Mouse (Mus musculus): ENCODE measurements around the gene Filip1l.

Filip1l gene

DNA sequence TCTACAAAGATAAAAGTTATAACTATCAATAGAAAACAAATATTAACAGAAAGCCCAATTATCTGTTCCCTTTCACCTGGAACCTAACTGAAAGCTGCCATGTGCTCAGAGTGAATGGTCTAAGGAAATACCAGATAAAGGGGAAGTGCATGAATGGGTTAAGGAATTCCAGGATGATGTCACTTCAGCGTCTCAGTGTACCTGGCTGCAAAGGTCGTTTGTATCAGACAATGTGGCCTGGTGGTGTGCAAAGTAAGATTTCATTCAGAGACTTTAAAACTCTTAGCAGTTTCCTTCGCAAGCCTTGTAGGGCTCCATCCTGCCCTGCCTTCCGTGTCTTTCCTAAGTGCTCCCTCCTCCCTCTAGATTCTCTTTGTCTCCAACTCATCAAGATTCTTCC lies 80.3 kb downstream of the Filip1l start:
- DNase-seq (ENCODE audit: inconsistent age in 2 of 2, low spot score in 1 of 2), result no peak

DNA sequence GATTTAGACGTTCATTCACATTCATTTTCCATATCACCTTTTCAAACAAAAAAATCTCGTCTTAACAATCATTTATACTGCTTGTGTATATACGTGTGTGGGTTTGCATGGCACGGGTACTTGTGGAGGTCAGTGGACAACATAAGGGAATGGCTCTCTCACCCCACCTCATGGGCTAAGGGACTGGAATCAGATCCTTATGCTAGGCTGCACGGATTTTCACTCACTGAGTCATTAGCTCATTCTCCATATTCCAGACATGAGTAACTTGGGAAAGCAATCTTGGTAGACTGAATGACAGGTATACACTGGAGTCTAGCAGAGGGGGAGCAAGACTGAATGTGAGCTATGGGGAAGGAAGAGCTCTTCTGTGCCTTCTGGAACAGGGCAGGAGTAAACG lies 80.8 kb downstream of the Filip1l start:
- DNase-seq (ENCODE audit: inconsistent age in 2 of 2, low spot score in 1 of 2), result no peak

DNA sequence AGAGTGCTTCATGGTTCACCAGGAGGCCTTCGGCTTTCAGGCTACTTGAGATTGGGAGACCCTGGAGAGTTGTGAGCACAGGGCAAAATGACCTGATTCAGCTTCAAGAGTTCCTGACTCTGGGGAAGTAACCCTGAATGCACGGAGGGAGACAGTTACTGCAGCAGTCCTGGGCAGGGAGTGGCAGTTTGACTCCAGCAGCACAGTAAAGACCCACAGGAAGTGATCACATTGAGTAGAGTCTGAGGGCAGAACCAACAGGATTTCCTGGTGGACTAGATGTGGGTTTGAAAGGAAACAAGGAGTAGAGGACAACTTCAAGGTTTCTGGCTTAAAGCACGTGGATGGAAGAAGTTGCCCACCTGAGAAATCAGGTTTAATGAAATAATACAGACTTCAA lies 81.7 kb downstream of the Filip1l start:
- DNase-seq (ENCODE audit: inconsistent age in 2 of 2, low spot score in 1 of 2), result peak in 1 of 2 experiments; percentile 36

DNA sequence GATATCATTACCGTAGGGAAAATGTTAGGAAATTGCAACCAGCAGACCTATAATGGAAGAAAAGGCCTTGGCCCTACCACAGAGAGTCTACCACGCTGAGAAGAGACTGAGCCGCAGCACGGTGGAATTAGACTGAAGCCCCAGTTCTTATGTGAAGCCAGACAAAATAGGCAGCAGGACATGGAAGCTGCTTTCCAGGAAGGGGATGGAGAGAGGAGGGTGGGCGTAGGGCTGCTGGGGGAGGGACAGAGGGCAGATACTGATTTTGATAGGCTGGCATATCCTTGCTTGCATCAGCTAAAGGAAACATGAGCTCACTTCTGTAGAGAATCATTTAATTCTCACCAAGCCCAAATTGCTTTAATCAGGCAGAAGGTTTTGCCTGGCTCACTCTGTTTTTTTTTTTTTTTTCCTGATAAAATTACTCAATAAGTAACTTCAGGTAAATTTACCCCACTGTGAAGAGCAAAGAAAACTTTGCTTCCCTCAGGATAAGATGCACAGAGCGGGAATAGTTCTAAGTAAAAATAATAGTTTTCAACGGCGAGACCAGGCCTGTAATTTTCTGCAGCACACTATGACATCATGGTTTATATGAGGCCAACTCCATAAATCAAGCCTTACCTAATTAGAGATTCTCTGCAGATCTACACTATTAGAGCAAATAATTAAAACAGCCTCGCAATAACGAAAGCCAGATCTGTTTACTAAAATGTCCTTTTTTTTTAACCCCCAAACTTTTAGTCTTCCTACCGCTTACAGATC lies 84.8 kb downstream of the Filip1l start:
- peak in 1 of 2 experiments; percentile 38 for DNase-seq (ENCODE audit: inconsistent age in 2 of 2, low spot score in 1 of 2)

DNA sequence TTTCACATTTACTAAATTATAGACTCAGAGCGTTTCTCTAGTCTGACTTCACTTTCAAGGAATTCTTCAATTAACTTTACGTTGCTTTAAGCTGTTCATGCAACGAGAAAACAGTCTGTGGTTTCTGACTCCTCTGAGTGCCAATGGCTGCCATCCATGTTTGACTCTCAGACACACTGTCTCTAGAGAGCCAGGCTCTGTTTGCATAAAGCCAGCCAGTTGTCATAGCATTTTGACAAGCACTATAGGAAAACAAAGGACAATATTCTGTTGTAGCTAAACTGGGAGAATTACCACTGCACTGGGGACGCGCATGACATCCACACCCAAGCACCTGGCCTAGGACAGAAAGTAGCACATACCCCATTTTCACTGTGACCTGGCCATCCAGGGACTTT lies 85.4 kb downstream of the Filip1l start:
- DNase-seq (ENCODE audit: inconsistent age in 2 of 2, low spot score in 1 of 2), result no peak

DNA sequence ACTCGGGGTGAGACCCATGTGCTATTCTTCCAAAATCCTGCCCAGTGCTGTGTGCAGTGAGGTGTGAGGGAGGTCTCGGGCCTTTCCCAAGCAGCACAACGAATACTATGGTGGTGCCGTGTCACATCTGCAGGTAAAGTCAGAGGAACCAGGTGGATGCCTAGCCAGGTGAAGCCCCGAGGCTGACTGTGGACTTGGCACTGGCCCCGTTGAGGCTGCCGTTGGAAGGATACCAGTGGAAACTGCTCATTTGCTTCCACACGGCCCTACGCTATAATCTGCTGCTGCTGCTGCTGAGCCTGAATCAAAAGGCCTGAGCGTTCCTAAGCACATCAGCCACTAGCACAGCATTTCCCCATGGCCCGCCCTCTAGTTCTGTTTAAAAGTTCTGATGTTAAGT lies 86.3 kb downstream of the Filip1l start:
- no peak for DNase-seq (ENCODE audit: inconsistent age in 2 of 2, low spot score in 1 of 2)

DNA sequence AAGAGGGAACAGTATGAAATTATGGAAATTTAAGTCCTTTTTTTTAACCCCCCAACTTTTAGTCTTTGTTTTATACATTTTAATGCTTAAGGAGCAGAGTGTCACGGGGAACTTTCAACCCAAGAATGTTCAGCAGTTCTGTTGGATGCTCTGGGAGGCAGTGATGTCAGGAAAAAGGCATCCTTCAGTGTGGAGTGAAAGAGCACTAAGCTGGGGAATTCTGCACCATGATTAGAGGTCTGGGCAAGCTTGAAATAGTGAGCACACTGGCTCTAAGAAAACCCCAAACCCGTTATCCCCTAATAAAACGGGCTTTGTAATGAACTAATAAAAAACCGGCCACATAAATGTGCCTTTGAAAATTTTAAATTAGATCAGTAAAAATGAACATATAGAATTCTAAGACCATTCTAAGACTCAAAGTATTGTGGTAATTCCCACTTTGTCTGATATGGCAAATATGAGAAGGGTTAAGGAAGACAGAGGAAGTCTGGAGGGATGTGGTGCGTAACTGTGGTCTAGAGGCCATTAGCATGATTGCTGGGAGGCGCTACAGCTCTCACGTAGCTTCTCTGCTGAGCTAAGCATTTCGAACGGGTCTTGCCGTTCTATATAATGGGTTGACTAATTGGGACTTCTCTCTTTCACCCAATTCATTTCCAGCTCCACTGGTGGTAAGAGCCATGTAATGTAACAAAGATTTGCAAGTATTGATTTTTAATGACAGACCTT lies 88.0 kb downstream of the Filip1l start:
- no peak for DNase-seq (ENCODE audit: inconsistent age in 2 of 2, low spot score in 1 of 2)

DNA sequence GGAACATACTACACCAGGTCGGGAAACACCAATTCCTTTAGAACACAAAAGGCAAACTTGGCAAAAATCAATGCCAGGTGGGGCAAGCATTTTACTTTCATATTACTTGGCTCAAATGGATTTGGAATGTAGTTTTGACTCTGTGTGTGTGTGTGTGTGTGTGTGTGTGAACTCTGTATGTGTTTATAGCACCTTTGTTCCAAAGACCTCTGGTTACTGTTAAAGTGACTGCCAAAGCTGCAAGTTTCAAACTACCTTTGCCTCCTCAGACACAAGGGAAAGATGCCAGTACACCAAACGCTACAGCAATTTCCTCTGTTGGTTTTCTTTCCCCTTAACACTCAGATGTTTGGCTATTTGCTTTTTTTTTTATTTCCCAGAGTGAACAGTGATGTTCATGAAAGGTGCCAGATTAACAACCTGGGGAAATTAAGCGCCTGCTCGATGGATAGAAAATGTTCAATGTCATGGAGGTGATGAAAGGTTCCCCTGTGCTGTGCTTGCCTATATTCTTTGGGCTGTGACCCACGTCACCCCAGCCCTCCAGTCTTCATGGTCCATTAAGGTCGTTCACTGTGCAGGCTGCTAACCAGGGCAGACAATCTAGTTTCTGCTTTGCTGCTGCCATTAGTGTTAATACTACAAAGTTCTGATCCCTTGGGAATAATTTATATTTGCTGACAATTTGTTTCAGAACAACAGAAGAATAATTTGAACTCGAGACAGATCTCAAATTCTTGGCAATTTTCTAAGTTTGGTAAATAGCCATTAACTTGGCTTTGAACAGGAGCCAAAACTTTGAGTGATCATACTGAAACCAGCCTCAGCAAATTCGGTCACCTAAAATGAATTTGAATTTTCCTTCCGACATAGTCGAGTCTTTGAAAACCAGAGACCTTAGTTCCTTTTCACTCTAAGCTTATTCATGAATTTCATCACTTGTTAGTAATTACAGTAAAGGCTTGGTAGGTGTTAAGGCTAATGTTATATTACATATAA lies 92.5 kb downstream of the Filip1l start:
- DNase-seq (ENCODE audit: inconsistent age in 2 of 2, low spot score in 1 of 2), result peak in 1 of 2 experiments; percentile 53

DNA sequence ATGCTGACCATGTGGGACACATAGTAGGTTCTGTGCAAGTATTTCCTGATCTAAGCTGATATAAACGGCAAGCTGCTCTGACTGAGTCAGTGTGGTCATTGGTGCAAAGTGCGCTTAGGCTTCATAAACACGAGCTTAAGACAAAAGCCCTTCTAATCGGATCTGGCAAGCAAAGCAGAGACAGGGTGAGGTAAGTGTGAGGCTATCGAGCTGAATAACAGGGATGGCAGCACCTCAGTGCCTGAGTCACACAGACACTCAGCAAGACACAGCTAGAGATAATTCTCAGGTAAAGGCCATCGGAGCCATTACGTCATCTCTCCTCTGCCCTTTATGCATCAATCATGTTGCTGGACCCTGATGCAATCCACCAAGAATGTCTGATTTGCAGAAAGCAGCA lies 100.1 kb downstream of the Filip1l start:
- peak; percentile 54 to 76 for DNase-seq (ENCODE audit: inconsistent age in 2 of 2, low spot score in 1 of 2)

DNA sequence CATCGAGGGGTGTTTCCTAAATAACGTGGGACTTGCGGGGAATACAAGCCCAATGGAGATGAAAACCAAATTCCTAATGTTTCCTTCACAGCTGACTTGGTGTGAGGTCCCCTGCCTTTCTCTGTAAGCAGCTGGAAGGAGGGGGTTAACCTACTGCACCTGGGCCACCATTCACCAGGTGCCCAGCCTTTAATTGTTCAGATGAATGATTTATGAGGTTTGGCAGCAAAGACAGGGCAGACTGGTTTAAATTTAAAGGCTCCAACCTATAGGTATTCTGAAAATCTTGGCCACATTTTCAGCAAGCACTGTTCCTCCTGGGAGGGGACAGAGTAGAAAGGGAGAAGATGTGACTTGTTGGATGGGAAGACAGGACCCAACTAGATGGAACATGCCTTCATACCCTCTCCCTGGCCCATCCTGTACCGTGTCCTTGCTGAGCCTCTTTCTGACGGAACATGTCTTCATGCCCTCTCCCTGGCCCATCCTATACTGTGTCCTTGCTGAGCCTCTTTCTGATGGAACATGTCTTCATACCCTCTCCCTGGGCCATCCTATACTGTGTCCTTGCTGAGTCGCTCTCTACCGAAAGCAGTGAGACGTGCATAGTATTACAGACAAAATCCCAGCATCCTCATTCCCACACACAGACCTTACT lies 101.3 kb downstream of the Filip1l start:
- no peak for DNase-seq (ENCODE audit: inconsistent age in 2 of 2, low spot score in 1 of 2)

DNA sequence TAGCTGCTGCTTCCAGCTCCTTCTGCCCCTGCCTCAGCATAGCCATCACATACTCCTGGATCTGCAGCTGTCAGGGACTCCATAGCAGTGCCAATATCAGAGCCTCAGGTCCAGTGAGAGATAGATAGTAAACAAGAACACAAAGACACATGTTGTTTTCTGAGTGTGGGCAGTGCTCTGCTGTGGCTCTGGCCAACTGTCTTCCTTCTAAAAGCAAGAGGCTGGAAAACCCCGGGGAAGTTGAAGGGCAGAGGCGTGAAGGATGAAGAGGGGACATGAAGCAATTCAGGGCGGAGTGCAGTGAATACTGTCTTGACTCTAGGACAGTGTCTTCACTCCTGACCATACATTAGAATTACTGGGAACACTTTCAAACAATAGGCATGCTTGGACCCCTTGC lies 102.7 kb downstream of the Filip1l start:
- no peak for DNase-seq (ENCODE audit: inconsistent age in 2 of 2, low spot score in 1 of 2)

DNA sequence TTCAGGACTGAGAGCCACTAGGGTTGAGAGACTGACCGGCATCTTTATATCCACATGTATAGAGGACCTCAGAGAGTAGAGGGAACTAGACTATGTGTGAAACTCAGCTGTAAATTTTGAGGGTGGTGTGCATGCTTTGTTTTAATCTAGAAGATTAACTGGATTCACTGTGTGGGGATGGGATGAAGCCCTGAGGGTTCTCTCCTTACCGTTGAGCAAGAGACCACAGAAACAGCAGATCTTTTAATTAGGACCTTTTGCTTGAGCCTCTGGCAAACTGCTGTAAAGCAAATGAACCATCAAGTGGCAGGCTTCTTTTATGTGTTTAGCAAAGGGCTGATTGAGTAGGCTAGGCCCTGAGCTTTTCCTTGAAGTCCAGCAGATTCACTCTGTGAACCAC lies 103.1 kb downstream of the Filip1l start:
- no peak for DNase-seq (ENCODE audit: inconsistent age in 2 of 2, low spot score in 1 of 2)

DNA sequence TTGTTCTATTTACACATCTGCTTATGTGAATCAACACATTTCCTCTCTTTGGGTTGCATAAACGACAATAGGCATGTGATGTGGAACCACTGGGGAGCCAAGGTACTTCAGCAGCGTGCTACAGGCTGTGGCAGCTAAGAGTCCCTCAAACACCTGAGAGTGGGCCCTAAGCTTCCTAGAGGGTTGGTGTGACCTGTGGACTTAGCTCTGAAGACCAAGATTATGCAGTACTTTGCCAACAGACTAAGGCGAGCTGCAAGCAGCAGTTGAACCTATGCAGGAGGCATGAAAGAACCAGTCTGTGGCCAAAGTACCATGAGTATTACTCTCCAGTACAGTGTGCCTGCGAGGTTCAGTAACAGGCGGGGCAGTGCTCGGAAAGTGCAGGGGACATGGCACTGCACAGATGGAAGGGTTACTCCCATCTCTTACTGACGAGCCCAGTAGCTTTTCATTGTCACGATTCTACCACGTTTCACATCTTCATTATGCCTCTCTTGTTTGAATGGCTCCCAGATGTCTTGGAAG lies 112.6 kb downstream of the Filip1l start:
- no peak for DNase-seq (ENCODE audit: inconsistent age in 2 of 2, low spot score in 1 of 2)

DNA sequence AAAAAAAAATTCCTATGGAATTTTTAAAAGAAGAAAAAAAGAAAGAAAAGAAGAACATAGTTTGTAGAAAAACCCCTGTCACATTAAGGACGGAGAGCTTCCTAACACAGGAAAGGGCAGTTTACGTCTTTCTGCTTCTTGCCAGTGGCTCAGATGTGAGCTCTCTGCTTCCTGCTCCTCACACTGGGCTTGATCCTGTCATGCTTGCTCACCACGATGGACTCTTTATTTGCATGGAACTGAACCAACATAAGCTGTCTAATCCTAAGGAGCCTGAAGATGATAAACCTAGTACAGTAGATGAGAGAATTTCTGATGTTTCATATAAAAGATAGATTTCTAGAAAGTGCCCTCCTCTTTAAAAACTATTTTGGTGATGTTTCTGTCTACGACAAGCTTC lies 116.4 kb downstream of the Filip1l start:
- no peak for DNase-seq (ENCODE audit: inconsistent age in 2 of 2, low spot score in 1 of 2)

DNA sequence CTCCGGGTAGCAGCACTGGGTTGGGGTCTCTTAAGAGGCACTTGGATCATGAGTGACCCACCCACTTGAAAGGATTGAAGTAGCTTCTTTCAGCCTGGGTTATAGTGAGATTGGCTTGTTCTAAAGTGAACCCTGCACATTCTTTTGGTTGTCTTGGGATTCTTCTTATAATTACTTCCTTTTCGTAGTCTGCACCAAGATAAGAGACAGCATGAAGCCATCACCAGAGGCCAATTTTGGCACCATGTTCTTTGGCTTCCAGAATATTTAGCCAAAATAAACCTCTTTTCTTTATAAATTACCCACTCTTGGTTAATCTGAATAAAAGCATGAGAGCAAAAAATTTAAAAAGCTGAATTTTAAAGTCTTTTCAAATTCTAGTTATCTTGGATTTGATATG lies 117.0 kb downstream of the Filip1l start:
- DNase-seq (ENCODE audit: inconsistent age in 2 of 2, low spot score in 1 of 2), result no peak

DNA sequence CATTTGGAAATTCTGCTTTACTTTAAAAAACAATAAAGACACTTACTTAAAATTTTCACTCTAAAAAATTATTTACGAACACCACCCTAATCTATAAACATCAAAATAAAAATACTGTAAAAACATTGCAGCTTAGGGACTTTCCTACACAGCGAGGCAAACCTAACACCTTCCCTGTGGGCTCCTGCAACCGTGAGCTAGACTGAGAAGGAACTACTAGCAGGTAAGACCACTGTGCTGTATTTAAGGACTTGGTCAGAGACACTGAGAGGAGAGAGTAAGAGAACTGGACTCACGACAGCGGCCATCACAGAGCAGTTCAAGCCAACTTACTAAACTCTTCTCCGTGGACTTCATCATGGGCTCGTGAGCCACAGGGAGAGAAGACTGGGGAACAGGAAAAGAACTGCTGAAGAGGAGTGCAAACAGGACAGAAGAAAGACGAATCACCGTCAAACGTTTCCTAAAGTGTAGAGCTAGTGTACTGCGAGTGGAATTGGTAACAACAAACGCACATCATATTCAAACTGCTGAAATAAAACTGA lies 117.5 kb downstream of the Filip1l start:
- DNase-seq (ENCODE audit: inconsistent age in 2 of 2, low spot score in 1 of 2), result no peak

DNA sequence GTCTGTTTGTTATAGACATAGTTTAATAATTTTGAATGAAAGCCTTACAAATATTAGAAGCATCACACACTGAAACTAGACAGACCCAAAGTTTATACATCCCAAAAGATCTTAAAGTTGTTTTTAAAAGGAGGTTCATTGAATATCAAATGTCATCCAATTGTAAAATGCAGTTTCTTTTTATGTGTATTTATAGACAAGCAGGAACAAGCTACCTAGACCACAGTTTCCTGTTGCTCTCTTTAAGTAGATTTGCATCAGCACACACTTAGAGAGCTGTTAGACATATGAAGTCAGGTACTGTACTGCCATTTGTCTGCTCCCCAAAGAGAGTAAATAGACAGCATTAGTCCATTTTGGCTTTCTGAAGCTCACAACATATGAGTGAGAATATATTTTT lies 118.2 kb downstream of the Filip1l start:
- DNase-seq (ENCODE audit: inconsistent age in 2 of 2, low spot score in 1 of 2), result no peak

DNA sequence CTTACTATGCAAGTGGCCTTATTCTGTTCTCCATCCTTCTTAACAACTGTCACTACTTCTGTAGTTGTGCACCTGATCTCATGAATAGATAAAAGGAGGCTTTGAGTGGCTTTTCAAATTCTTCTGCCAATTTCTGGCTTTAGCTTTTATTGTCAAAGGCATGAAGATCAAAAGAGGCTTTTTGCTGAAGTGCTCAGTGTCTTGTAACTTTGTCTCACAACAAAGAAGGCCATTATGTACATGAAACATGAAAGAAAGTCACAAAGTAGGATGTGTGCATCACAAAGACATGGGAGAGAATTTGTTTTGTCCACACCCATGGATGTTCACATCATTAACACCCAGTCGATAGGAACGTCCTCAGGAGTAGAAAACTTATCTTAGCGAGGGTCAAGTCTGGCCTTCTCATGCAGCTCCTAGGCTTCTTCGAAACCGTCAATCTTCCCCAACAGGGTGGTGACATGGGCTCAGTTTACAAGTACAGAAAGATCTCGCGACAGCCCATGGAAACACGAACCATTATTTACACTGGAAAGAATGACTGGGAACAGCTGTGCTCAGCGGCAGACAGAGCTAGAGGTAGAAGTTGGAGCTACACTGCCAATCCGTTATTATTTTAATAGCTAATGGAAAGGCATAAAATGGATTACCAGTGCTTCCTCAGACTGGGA lies 120.7 kb downstream of the Filip1l start:
- no peak for DNase-seq (ENCODE audit: inconsistent age in 2 of 2, low spot score in 1 of 2)

DNA sequence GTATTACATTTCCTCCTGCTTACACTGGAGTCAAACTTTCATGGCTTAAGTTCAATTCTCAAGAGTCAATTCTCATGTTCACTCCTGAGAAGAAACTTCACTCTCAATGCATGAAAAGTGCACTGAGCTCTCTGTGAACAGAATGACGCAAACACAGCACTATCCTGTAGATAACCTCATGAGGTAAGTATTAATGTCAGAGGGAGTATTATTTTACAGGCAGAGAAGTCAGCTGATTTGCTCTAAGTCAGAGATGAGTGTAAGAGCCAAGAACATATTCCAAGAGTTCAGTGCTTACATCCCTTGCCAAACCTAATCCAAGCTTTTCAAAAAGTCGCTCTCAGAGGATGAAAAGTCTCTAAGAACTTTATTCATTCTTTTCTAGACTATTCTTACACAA lies 125.6 kb downstream of the Filip1l start:
- no peak for DNase-seq (ENCODE audit: inconsistent age in 2 of 2, low spot score in 1 of 2)

DNA sequence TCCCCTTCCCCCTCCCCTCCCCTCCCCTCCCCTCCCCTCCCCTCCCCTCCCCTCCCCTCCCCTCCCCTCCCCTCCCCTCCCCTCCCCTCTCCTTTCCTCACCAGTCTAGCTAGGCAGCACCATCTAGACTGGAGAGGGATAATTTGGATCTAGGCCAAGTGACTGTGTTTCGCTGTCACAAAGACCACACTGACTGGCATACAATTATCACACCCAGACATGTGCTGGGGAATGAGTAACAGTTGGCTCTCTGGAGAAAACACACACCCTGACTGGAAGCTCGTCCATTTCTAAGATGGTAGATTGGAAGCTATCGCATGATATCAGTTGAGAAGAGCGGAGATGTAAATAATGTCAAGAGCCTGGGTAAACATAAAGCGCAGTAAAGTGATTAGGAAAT lies 126.9 kb downstream of the Filip1l start:
- DNase-seq (ENCODE audit: inconsistent age in 2 of 2, low spot score in 1 of 2), result no peak

Measured in adrenal gland, adult (tissue).